Mouse (Mus musculus) heart, adult 8-10 months (tissue): ENCODE data around the gene Kng2. TPM values are rescaled to one million over a fixed set of nuclear protein-coding genes. Genes with fewer than 3 reads are reported as not detected.
"Not testable (repeated sequence)": the region's sequence is repeated elsewhere in the genome, so short reads cannot be mapped to it uniquely, and the experiment has no call there.

Experiments used
- DNase-seq: peaks from one replicate; pipeline ENCODE4 v3.0.0; 2022; ENCODE audit warnings: low spot score
- total RNA-seq, 4 experiments: library from RNA; stranded (reverse); gene quantifications; 2 replicates each; pipeline ENCODE4 v1.2.4; 2022

Kng2 gene
- total RNA-seq, 4 experiments from 2014 or later: not detected

GRCm38 (mm10) chr16:22956085-22956439 lies 73.2 kb downstream of the Kng2 start:
- DNase-seq: no peak

DNA sequence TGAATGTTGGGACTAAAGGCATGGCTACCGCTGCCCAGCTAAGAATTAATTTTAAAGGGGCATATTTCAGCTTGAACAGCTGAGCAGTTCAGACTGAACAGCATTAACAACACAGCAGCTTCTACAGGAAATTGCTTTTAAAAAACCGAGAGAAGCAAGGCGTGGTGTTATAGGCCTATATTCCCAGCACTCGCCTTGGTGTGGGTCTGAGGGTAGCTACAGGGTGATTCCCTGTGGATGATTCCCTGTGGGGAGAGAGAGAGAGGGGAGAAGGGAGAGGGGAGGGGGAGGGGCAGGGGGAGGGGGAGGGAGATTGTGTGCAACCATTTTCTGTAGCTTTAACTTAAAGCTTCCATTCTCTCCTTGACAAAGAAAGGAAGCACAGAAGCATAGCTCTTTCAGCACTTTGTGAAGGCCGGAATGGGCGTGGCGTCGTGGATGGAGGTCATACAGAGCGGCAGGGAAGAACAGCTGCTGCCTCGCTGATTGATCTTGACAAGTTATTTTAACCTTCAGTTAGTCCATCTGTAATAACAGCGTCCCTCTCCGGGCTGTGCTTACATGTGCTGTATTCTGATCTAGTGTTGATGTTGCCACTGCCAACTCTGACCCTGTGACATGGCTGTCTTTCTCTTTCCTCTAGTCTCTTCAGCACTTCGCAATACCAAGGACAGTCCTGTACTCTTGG lies 73.7 kb downstream of the Kng2 start:
- DNase-seq: no peak

DNA sequence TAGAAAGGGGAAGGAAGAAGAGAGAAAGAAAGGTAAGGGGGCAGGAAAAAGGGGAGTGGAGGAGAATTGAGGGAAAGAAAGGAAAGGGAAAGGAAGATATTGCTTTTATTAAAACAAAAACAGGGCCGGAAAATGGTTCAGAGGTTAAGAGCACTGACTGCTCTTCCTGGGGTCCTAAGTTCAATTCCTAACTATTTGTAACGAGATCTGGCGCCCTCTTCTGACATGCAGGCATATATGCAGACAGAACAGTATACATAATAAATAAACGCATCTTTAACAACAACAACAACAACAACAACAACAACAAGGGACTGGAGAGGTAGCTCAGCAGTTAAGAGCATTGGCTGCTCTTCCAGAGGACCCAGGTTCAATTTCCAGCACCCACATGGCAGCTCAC lies 76.2 kb downstream of the Kng2 start:
- DNase-seq: no peak

- no peak for DNase-seq
These were observed 78.4 kb downstream of the Kng2 start, which contains the start of gene Hrg for GRCm38 (mm10) chr16:22950840-22951395. Gene Hrg (plus strand): TSS chr16:22951072.

DNA sequence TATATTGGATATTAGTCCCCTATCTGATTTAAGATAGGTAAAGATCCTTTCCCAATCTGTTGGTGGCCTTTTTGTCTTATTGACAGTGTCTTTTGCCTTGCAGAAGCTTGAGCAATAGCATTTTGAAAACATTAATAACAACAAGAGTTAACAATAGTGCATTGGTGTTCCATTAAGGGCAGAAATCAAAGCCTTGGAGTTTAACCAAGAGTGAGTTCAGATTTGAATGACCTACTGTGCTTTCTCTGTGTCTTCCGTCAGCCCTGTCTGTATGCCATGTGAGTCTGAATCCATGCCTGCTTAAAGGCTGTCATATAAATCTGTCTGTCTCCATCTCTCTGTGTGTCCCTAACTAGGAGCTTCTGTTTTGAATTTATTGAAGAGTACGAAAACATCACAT lies 81.9 kb downstream of the Kng2 start:
- no peak for DNase-seq

DNA sequence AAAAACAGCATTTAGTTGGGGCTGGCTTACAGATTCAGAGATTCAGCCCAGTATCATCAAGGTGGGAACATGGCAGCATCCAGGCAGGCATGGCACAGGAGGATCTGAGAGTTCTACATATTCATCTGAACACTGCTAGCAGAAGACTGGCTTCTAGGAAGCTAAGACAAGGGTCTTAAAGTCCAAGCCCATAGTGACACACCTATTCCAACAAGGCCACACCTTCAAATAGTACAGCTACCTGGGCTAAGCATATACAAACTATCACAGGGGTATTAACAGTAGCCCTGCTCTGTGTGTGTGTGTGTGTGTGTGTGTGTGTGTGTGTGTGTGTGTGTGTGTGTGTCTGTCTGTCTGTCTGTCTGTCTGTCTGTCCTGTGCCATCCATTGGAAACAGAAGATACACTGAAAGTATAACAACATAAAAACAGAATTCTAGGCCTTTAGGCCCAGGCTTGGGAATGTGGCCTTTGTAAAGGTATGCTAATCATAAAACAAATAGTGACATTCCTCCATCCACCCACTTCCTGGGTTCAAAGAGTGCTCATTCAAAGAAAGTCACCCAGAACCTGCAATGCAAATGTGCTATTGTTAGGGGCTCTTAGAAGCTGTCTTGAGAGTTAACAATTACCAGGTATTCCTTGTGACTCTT lies 87.3 kb downstream of the Kng2 start:
- not testable (repeated sequence) for DNase-seq

GRCm38 (mm10) chr16:22939120-22939695 lies 90.1 kb downstream of the Kng2 start:
- DNase-seq: no peak

DNA sequence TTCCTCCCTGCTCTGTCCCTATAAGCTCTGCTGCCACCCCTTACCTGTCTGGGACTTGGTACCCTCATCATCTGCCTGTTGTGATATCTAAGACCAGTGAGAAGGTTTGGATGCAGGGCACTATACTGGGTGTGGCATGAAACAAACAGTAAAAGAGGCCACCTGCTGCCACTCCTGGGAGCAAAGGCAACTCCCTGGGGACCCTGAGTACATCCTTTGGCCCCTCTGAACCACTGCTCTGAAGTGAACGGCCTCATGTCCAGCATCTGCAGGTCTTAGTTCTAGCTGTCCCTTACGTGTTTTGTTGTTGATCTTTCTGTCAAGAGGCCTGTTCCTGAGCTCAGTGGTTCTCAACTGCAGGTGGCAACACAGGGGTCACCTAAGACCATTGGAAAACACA lies 90.7 kb downstream of the Kng2 start:
- no peak for DNase-seq

DNA sequence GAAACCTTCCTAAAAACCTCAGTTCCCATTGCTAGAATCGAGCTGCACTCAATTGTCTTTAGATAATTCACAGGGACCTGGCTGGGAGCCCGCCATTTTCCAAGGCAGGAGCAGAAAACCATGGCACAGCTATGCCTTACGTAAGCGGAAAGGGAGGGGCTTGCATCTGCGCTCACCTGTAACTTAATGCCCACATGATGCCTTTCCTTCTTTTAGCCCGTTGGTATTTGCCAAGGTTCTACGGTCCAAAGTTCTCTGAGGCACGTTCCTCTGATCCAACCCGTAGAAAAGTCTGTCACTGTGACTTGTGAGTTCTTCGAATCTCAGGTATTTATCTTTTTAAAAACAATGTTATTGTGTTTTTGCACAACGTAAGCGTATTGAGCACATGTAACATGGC lies 91.7 kb downstream of the Kng2 start:
- DNase-seq: no peak

Other genes starting within 250 kb of the Kng2 start
- not detected for gene Crygs, start 217.9 kb downstream of the Kng2 start, total RNA-seq
- gene Tbccd1, start 171.8 kb downstream of the Kng2 start, total RNA-seq: 10 to 100 TPM; 10.8 to 13.5 (median 12.1) TPM
- 10 to 100 TPM; 43.8 to 68.4 (median 55.3) TPM for gene Dnajb11, start 171.6 kb downstream of the Kng2 start, total RNA-seq
- 1 to 10 TPM; 5.3 to 8.9 (median 6.8) TPM for gene Ahsg, start 138.2 kb downstream of the Kng2 start, total RNA-seq
- under 1 TPM in 3 of 4 experiments, not detected in 1; 0.16 to 0.28 (median 0.20) TPM for gene Fetub, start 111.1 kb downstream of the Kng2 start, total RNA-seq
- not detected for gene Hrg, start 78.4 kb downstream of the Kng2 start, total RNA-seq
- not detected for gene Kng1, start 28.4 kb upstream of the Kng2 start, total RNA-seq
- gene Eif4a2, start 78.0 kb upstream of the Kng2 start, total RNA-seq: 100 to 1,000 TPM; 355 to 426 (median 380) TPM
- 10 to 100 TPM in 1 of 4 experiments, 1 to 10 TPM in 3; 6.7 to 11.0 (median 7.6) TPM for gene Rfc4, start 98.3 kb upstream of the Kng2 start, total RNA-seq
- gene Adipoq, start 117.1 kb upstream of the Kng2 start, total RNA-seq: 1 to 10 TPM; 2.5 to 6.3 (median 3.5) TPM
- gene St6gal1, start 195.3 kb upstream of the Kng2 start, total RNA-seq: 1 to 10 TPM; 7.6 to 9.9 (median 8.8) TPM